Mouse (Mus musculus) hematopoietic stem cell, adult 5-6 weeks (primary cell): ENCODE results near the gene Dvl1. TPM values are rescaled to one million over a fixed set of nuclear protein-coding genes. Genes with fewer than 3 reads are reported as not detected.

Source experiments
- ATAC-seq, 2 experiments: fragments of 125-278 bp in 1 of 2; replicated peaks in 1 of 2; 2 replicates each; pipeline ENCODE4 v1.8.0; 2016 to 2017; ENCODE audit warnings: inconsistent platforms in 2 of 2, mild to moderate bottlenecking in 2 of 2, moderate number of reproducible peaks in 2 of 2, low read depth in 1 of 2, moderate TSS enrichment in 1 of 2; ENCODE audit not compliant: low FRiP score in 2 of 2, poor library complexity in 2 of 2, severe bottlenecking in 2 of 2, insufficient read depth in 1 of 2, low TSS enrichment in 1 of 2
- total RNA-seq: library from RNA; stranded (forward); fragments of 172-1452, 232-1000 nt; gene quantifications from 2 replicates; pipeline ENCODE4 v1.2.3, GENCODE M21; 2017

The Dvl1 gene
- total RNA-seq, 1 experiment from 2014 or later, result 21.0 TPM

- ATAC-seq, result peak; percentile 15 to 46; a peak in 3 of 4 replicates
Observed at GRCm38 (mm10) chr4:155837404-155838010, 9.7 kb upstream of the Dvl1 start.

GRCm38 (mm10) chr4:155838187-155839153 is 8.7 kb upstream of the Dvl1 start:
- ATAC-seq, result no peak

DNA sequence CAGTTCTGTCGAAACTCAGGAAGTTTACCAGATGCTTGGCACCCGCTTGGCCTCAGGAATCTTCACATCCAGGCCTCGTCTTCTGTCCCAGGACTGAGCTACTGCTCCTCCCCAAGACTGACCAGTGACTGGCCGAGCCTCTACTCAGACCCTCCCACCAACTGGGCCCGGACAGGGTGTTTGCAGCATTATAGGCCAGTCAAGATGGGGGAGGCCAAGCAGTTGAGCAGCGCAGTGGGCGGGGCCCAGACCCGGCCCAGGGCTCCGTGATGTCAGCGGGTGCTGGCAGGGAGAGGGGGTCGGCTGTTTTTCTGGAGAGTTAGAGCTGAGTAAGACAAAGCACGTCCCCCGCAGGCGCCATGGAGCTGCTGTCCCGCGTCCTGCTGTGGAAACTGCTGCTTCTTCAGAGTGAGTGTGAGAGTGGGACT is 7.7 kb upstream of the Dvl1 start, which contains the start of gene Mxra8:
Gene Mxra8, plus strand, starts transcription at position 198 of the 428 bp plus-strand sequence.
- ATAC-seq, result no peak

- peak in 1 of 2 experiments; percentile 12; a peak in 2 of 4 replicates for ATAC-seq
Observed at GRCm38 (mm10) chr4:155840076-155841002, 6.9 kb upstream of the Dvl1 start.

DNA sequence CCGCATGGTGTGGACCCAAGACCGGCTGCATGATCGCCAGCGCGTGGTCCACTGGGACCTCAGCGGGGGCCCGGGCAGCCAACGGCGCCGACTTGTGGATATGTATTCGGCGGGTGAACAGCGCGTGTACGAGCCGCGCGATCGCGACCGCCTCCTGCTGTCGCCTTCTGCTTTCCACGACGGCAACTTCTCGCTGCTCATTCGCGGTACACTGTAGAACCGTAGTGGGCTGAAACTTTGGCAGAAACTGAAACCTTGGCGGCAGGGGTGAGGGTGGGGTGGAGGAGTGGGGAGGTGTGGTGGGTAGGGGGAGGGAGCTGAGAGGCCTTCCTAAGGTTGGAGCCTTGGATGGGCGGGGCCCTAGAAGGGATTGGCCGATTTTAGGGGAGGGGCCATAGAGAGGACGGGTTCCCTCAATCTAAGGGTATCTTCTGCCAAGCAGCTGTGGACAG is 6.2 kb upstream of the Dvl1 start:
- peak; percentile 63 to 68 for ATAC-seq

DNA sequence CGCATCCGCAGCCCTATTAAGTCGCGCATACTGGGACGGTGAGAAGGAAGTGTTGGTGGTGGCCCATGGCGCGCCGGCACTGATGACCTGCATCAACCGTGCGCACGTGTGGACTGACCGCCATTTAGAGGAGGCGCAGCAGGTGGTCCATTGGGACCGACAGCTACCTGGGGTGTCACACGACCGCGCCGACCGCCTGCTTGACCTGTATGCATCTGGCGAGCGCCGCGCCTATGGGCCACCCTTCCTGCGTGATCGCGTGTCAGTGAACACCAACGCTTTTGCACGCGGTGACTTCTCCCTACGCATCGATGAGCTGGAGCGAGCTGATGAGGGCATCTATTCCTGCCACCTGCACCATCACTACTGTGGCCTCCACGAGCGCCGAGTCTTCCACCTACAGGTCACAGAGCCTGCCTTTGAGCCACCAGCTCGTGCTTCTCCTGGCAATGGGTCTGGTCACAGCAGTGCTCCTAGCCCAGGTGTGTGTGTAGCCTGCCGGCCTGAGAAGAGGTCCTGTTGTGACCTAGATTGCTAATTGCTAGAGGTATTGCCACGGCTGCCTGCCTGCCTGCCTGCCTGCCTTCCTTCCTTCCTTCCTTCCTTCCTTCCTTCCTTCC is 5.4 kb upstream of the Dvl1 start:
- no peak for ATAC-seq

GRCm38 (mm10) chr4:155843231-155843630 is 4.0 kb upstream of the Dvl1 start:
- ATAC-seq, result no peak

GRCm38 (mm10) chr4:155847591-155848352 is 570 bp downstream of the Dvl1 start:
- no peak for ATAC-seq

GRCm38 (mm10) chr4:155848434-155849095 is 1.4 kb downstream of the Dvl1 start:
- no peak for ATAC-seq

GRCm38 (mm10) chr4:155849391-155849790 is 2.2 kb downstream of the Dvl1 start:
- no peak for ATAC-seq

DNA sequence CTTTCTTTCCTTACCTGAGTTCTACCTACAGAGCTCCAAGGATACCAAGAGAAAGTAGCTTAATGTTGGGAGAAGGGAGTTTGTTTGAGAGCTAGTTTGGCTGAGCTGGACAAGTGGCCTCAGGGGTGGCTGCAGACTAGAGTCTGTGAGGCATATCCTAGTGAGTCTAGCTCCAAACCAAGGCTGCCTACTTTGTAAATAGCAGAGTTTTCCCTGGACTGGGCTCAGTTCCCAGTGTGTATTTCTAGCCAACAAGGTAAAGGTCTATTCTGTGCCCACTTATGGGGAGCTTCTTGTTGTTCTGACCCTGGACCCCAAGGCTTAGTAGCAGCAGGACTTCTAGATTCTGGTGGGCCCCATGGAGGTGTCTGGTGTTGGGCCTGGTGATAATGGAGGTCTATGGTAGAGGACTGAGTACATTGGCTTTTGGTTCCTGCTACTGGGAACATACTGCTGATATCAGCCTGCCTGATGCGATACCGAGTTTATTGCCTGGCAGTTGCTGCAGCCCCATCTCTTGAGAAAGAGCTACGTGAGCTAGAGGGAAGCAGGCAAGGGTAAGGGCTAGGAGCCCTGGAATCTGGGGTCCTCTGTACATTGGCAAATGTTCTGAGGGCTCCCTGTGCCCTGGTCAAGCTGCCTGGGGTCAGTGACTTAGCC is 2.7 kb downstream of the Dvl1 start:
- ATAC-seq, result no peak

DNA sequence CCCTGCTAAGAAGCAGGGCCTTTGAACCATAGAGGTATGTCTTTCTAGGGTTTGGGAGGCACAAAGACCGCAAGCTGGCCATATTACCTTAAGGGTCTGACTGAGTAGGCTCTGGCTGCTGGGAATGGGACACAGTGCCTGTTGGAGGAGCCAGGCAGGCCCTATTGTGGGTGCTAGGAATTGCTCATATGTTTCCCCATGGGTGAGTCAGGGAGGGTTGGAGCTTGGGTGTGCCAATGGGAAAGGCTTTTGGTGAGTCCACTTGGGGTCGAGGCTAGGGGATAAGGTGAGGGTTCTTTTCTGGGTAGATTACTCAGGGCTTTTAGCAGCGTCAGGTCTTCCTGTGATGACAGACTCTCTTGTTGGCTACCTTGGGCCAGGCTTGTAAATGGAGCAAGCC is 4.2 kb downstream of the Dvl1 start:
- no peak for ATAC-seq

DNA sequence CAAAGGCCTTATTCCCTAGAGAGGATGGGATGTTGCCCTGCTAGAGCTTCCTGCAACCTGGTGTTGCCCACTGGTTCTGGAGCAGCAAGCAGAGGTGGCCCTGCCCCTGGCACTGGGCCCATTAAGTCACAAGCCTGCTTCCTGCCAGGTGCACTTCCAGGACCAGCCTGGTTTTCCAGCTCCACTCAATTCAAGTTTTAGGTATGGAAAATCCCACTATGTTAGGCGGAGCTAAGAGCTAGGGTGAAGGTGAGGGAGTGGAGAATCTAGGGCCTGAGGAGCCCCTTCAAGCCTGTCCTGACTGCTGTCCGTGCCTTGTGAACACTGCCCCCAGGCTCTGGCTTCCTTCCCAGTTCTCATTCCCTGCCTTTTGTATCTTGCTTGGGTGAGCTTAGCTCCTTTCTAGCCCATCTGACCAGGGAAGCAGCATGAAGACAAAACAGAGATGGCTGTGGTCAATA is 4.8 kb downstream of the Dvl1 start:
- no peak for ATAC-seq

DNA sequence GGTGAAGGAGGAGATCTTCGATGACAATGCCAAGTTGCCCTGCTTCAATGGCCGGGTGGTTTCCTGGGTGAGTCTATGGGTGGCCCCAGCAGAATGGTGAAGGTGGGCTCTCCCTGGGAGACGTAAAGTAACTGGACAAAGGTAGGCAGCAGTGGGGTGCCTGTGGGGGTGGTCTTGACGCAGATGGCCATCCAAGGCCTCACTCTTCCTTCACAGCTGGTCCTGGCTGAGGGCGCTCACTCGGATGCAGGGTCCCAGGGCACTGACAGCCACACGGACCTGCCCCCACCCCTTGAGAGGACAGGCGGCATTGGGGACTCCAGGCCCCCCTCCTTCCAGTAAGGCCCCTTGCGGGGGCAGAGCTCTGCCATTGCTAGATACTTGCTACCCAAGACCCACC is 6.2 kb downstream of the Dvl1 start:
- no peak for ATAC-seq

GRCm38 (mm10) chr4:155854991-155855390 is 7.8 kb downstream of the Dvl1 start:
- no peak for ATAC-seq
